Mouse (Mus musculus): ENCODE measurements around the gene Pigt. TPM values are rescaled to one million over a fixed set of nuclear protein-coding genes. Genes with fewer than 3 reads are reported as not detected.

Pigt gene
- polyA plus RNA-seq, 1 experiment from 2014 or later, result 53.6 TPM

DNA sequence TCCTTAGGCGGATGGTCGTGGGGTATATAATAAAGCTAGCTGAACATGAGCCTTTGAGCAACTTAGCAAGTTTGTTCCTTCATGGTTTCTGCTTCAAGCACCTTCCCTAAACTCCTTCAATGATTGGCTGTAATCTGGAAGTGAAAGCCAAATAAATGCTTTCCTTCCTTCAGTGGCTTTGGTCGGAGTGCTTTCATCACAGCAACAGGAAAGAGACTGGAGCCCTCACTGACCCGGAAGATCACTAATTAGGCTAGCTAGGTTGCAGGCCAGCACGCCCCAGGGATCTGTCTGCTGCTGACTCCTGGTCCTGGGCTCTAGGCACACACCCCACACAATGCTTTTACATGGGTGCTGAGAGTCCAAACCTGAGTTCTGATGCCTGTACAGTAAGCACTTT lies 31.2 kb downstream of the Pigt start:
- no peaks in the 10 kb centered on the region for H3K27me3 ChIP-seq (ENCODE audit: control insufficient read depth, insufficient read depth, low read length)
- ATAC-seq (ENCODE audit: low FRiP score, low TSS enrichment) (no peak), DNase-seq (ENCODE audit: low spot score) (no peak)
- H3K9me3 ChIP-seq (ENCODE audit: control insufficient read depth, low read length), result no peaks in the 10 kb centered on the region
- H3K4me3 ChIP-seq (ENCODE audit: low read depth, low read length), result no peak overlapping the region
- H3K9ac ChIP-seq (ENCODE audit: low read length), result no peak overlapping the region
- H3K4me1 ChIP-seq (replicated peaks; ENCODE audit: control insufficient read depth, insufficient read depth), result no peaks in the 10 kb centered on the region
- TF ChIP-seq CTCF (IDR thresholded peaks at IDR 0.05; ENCODE audit: low read depth) (no peak), EP300 (optimal IDR thresholded peaks at IDR 0.05) (no peak)
- H3K36me3 ChIP-seq (ENCODE audit: control insufficient read depth, insufficient read depth, low read length), result no peaks in the 10 kb centered on the region
- H3K4me2 ChIP-seq (replicated peaks; ENCODE audit: low read depth), result no peak overlapping the region
- no peak overlapping the region for H3K27ac ChIP-seq (replicated peaks)
- 67% methylated on average over 5 of the region's 5 CpGs for WGBS

DNA sequence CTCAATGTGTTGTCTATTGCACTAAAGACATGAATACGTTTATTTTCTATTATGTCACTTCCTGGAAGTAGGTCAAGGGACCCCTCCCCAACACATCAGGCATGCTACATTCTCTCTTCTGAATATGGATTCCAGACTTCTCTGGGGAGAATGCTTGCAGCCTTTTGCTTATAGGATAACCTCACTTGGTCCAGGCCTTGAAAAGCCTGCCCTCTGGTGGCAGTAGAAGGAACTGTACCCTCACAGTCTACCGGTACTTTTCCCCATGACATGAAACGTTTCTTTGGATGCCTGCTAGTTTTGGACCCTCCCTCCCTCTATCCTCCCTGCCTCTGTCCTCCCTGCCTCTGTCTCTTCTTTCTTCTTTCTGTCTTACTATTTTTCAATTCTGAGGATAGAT lies 33.8 kb downstream of the Pigt start:
- H3K4me1 ChIP-seq (replicated peaks; ENCODE audit: control insufficient read depth, insufficient read depth), result no peaks in the 10 kb centered on the region
- DNase-seq (ENCODE audit: low spot score) (peak; percentile 79), ATAC-seq (ENCODE audit: low FRiP score, low TSS enrichment) (peak; percentile 67; the same call in 1 of the 2 replicates)
- H3K9ac ChIP-seq (ENCODE audit: low read length), result no peak overlapping the region; the same call in 1 of the 2 replicates
- H3K36me3 ChIP-seq (ENCODE audit: control insufficient read depth, insufficient read depth, low read length), result no peaks in the 10 kb centered on the region
- no peak overlapping the region for H3K27ac ChIP-seq (replicated peaks)
- H3K4me2 ChIP-seq (replicated peaks; ENCODE audit: low read depth), result no peak overlapping the region
- TF ChIP-seq EP300 (optimal IDR thresholded peaks at IDR 0.05) (no peak), CTCF (IDR thresholded peaks at IDR 0.05; ENCODE audit: low read depth) (peak; percentile 96)
- no peak overlapping the region for H3K4me3 ChIP-seq (ENCODE audit: low read depth, low read length)
- H3K9me3 ChIP-seq (ENCODE audit: control insufficient read depth, low read length), result no peaks in the 10 kb centered on the region
- no peaks in the 10 kb centered on the region for H3K27me3 ChIP-seq (ENCODE audit: control insufficient read depth, insufficient read depth, low read length)
- 3% methylated on average over 3 of the region's 3 CpGs for WGBS

DNA sequence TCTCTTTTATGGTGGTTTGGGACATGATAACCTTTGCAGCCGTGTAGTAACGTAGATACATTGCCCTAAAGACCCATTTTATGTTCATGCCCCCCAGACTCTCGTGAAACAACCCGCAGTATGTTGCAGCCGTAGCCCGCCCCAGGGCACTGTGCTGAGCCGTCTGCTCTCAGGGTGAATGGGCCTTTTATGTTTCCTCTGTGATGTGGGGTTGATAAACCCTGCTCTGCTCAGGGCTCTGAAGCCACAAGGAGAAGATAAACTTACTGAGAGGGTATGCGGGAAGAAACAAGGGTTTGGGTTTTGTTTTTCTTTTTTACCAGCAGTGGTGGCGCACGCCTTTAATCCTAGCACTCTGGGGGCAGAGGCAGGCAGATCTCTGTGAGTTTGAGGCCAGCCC lies 37.0 kb downstream of the Pigt start:
- no peak for ATAC-seq (ENCODE audit: low FRiP score, low TSS enrichment)
- Histone ChIP-seq H3K4me2 (replicated peaks; ENCODE audit: low read depth) (no peak overlapping the region), H3K9me3 (ENCODE audit: control insufficient read depth, low read length) (no peaks in the 10 kb centered on the region), H3K4me3 (ENCODE audit: low read depth, low read length) (no peak overlapping the region), H3K27me3 (ENCODE audit: control insufficient read depth, insufficient read depth, low read length) (no peaks in the 10 kb centered on the region), H3K4me1 (replicated peaks; ENCODE audit: control insufficient read depth, insufficient read depth) (no peaks in the 10 kb centered on the region), H3K27ac (replicated peaks) (no peak overlapping the region), H3K9ac (ENCODE audit: low read length) (no peak overlapping the region), H3K36me3 (ENCODE audit: control insufficient read depth, insufficient read depth, low read length) (no peaks in the 10 kb centered on the region)
- 79% methylated on average over 10 of the region's 10 CpGs for whole genome bisulfite sequencing
- DNase-seq (ENCODE audit: low spot score), result no peak
- TF ChIP-seq CTCF (IDR thresholded peaks at IDR 0.05; ENCODE audit: low read depth) (no peak), EP300 (optimal IDR thresholded peaks at IDR 0.05) (no peak)

- Histone ChIP-seq H3K9ac (ENCODE audit: low read length) (no peak overlapping the region), H3K27me3 (ENCODE audit: control insufficient read depth, insufficient read depth, low read length) (no peaks in the 10 kb centered on the region), H3K4me2 (replicated peaks; ENCODE audit: low read depth) (no peak overlapping the region), H3K4me3 (ENCODE audit: low read depth, low read length) (no peak overlapping the region), H3K27ac (replicated peaks) (no peak overlapping the region), H3K4me1 (replicated peaks; ENCODE audit: control insufficient read depth, insufficient read depth) (0 out of 2 replicates have a peak, but pooled peaks cover 4% of the 10 kb centered on the region), H3K36me3 (ENCODE audit: control insufficient read depth, insufficient read depth, low read length) (no peaks in the 10 kb centered on the region), H3K9me3 (ENCODE audit: control insufficient read depth, low read length) (no peaks in the 10 kb centered on the region)
- 54% methylated on average over 4 of the region's 4 CpGs for WGBS
- TF ChIP-seq CTCF (IDR thresholded peaks at IDR 0.05; ENCODE audit: low read depth), result no peak
- no peak for TF ChIP-seq EP300 (optimal IDR thresholded peaks at IDR 0.05)
- DNase-seq (ENCODE audit: low spot score) (no peak), ATAC-seq (ENCODE audit: low FRiP score, low TSS enrichment) (no peak)
These were observed 39.7 kb downstream of the Pigt start for GRCm38 (mm10) chr2:164537003-164537402.

- Histone ChIP-seq H3K27ac (replicated peaks) (peak overlapping the region; percentile 82), H3K27me3 (ENCODE audit: control insufficient read depth, insufficient read depth, low read length) (no peaks in the 10 kb centered on the region), H3K4me1 (replicated peaks; ENCODE audit: control insufficient read depth, insufficient read depth) (0 out of 2 replicates have a peak, but pooled peaks cover 4% of the 10 kb centered on the region), H3K9me3 (ENCODE audit: control insufficient read depth, low read length) (no peaks in the 10 kb centered on the region), H3K4me3 (ENCODE audit: low read depth, low read length) (no peak overlapping the region), H3K4me2 (replicated peaks; ENCODE audit: low read depth) (peak overlapping the region; percentile 31), H3K36me3 (ENCODE audit: control insufficient read depth, insufficient read depth, low read length) (no peaks in the 10 kb centered on the region), H3K9ac (ENCODE audit: low read length) (peak overlapping the region; percentile 8; the same call in 1 of the 2 replicates)
- DNase-seq (ENCODE audit: low spot score) (no peak), ATAC-seq (ENCODE audit: low FRiP score, low TSS enrichment) (peak; percentile 14; the same call in 1 of the 2 replicates)
- WGBS, result 22% methylated on average over 8 of the region's 8 CpGs
- TF ChIP-seq CTCF (IDR thresholded peaks at IDR 0.05; ENCODE audit: low read depth), result no peak
- no peak for TF ChIP-seq EP300 (optimal IDR thresholded peaks at IDR 0.05)
These were observed 43.5 kb downstream of the Pigt start for GRCm38 (mm10) chr2:164540652-164541427.

DNA sequence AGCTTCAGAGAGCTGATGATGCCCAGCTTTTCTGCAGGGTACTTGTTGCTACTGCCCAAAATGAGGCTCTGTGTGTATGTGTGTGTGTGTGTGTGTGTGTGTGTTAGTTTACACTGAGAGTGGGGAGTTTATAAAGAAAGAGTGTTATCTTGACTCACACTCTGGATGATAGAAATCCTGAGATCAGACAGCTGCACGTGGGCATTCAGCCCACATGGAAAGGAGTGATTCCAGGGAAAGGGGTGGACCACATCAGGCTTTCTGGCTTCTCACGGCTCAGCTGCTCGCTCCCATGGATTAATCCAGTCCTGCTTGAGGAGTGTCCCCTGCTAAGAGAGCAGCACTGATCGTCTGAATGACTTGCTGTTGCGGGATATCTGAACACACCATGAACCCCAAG lies 44.8 kb downstream of the Pigt start:
- H3K27ac ChIP-seq (replicated peaks), result 0 out of 2 replicates have a peak overlapping the region, but pooled peaks have one; percentile 40
- ATAC-seq (ENCODE audit: low FRiP score, low TSS enrichment) (peak; percentile 9; the same call in 1 of the 2 replicates), DNase-seq (ENCODE audit: low spot score) (no peak)
- no peaks in the 10 kb centered on the region for H3K36me3 ChIP-seq (ENCODE audit: control insufficient read depth, insufficient read depth, low read length)
- no peak overlapping the region for H3K9ac ChIP-seq (ENCODE audit: low read length)
- 44% methylated on average over 5 of the region's 5 CpGs for WGBS
- 0 out of 2 replicates have a peak, but pooled peaks cover 4% of the 10 kb centered on the region for H3K4me1 ChIP-seq (replicated peaks; ENCODE audit: control insufficient read depth, insufficient read depth)
- no peak for TF ChIP-seq CTCF (IDR thresholded peaks at IDR 0.05; ENCODE audit: low read depth)
- TF ChIP-seq EP300 (optimal IDR thresholded peaks at IDR 0.05), result no peak
- no peaks in the 10 kb centered on the region for H3K27me3 ChIP-seq (ENCODE audit: control insufficient read depth, insufficient read depth, low read length)
- no peak overlapping the region for H3K4me2 ChIP-seq (replicated peaks; ENCODE audit: low read depth)
- no peak overlapping the region for H3K4me3 ChIP-seq (ENCODE audit: low read depth, low read length)
- H3K9me3 ChIP-seq (ENCODE audit: control insufficient read depth, low read length), result no peaks in the 10 kb centered on the region

Measured in stomach, postnatal 0 days (tissue).